Mouse (Mus musculus): ENCODE results near the gene Cxcl14.

GRCm38 (mm10) chr13:56270124-56270523 lies 26.2 kb downstream of the Cxcl14 start:
- TF ChIP-seq CTCF (IDR thresholded peaks at IDR 0.05; ENCODE audit: borderline replicate concordance, extremely low read depth, insufficient read depth, insufficient read length) (no peak), POLR2A (IDR thresholded peaks at IDR 0.05; ENCODE audit: borderline replicate concordance, extremely low read depth, insufficient read depth, insufficient read length, poor library complexity, severe bottlenecking) (no peak)

All from brain, embryonic 14.5 days (tissue).